ENCODE assay signal across 15 mouse cellular contexts in the genomic region with DNA sequence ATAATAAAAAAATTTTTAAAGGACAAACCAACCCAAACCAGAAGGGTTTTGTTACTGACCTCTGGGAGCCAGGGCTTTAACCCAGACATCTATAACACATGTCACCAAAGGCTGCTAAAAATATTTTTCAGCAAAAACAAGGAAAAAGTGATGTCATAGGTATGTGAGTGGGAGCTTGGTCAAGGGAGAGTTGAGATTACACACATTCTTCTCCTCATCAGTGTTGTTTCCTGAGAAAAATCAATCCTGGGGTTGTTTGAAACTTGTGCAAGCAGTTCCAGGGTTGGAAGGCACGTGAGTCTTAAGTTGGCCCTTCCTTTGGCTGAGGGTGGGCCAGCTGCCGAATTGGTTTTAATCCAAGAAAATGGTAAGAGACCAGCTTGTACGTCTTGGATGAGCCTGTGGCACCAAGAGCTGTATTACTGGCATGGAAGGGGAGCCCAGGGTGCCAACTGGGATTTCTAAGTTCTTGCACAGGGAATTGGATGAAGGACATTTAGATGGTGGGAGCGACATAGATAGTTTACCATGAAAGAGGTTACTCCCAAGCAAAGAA. TPM values are rescaled to one million over a fixed set of nuclear protein-coding genes. Genes with fewer than 3 reads are reported as not detected.
DNase-seq lines count a peak whose midpoint lies in the region; ATAC-seq and TF ChIP-seq lines count a peak whose summit lies in the region.
"Had no signal": no experiment of that assay in that cellular context is flagged by ENCODE, and none has a peak within 500 bp of the region (broad histone marks: within the 10 kb centered on the region; RNA-seq: fewer than 3 reads in every experiment).

No protein-coding gene starts in this region.

- ATAC-seq in intestine, embryonic 15.5 days = no peak
- ATAC-seq in intestine, postnatal 0 days = no peak
- peak; percentile 37; the same call in 1 of the 2 replicates for ATAC-seq in heart, embryonic 15.5 days (replicated peaks; ENCODE audit: insufficient number of reproducible peaks, insufficient read depth, low FRiP score, low read depth)
- ATAC-seq: hindbrain, embryonic 16.5 days; midbrain, embryonic 16.5 days had no signal

- TF ChIP-seq CTCF in intestine, postnatal 0 days (IDR thresholded peaks at IDR 0.05; ENCODE audit: low read depth) = no peak

- H3K4me2 ChIP-seq in intestine, embryonic 15.5 days (replicated peaks) = peak overlapping the region; percentile 33; the same call in 1 of the 2 replicates
- no peak overlapping the region for H3K4me2 ChIP-seq in intestine, postnatal 0 days (replicated peaks; ENCODE audit: low read depth)
- no peak overlapping the region for H3K4me2 ChIP-seq in heart, embryonic 15.5 days
- H3K4me2 ChIP-seq: forebrain, embryonic 12.5 days; neural tube, embryonic 15.5 days had no signal

- H3K27me3 ChIP-seq in intestine, embryonic 15.5 days (replicated peaks) = no peaks in the 10 kb centered on the region
- no peaks in the 10 kb centered on the region for H3K27me3 ChIP-seq in intestine, postnatal 0 days (replicated peaks; ENCODE audit: control insufficient read depth, insufficient read depth, low read length)
- H3K27me3 ChIP-seq in heart, embryonic 15.5 days = no peaks in the 10 kb centered on the region
- H3K27me3 ChIP-seq: forebrain, embryonic 12.5 days; neural tube, embryonic 15.5 days had no signal

- peaks cover 13% of the 10 kb centered on the region; the same call in 1 of the 2 replicates for H3K4me1 ChIP-seq in intestine, embryonic 15.5 days (replicated peaks)
- H3K4me1 ChIP-seq in intestine, postnatal 0 days (replicated peaks; ENCODE audit: control insufficient read depth, insufficient read depth, low read length) = no peaks in the 10 kb centered on the region; the same call in 1 of the 2 replicates
- H3K4me1 ChIP-seq in heart, embryonic 15.5 days (replicated peaks) = peaks cover 27% of the 10 kb centered on the region
- H3K4me1 ChIP-seq: forebrain, embryonic 12.5 days had no signal

- H3K36me3 ChIP-seq in intestine, embryonic 15.5 days = no peaks in the 10 kb centered on the region
- H3K36me3 ChIP-seq in intestine, postnatal 0 days (ENCODE audit: control insufficient read depth, insufficient read depth) = no peaks in the 10 kb centered on the region
- no peaks in the 10 kb centered on the region for H3K36me3 ChIP-seq in heart, embryonic 15.5 days
- H3K36me3 ChIP-seq: embryonic facial prominence, embryonic 10.5 days; forebrain, embryonic 12.5 days; neural tube, embryonic 15.5 days had no signal

- WGBS in intestine, embryonic 15.5 days = 69% methylated on average over 4 of the region's 4 CpGs
- 63% methylated on average over 4 of the region's 4 CpGs for WGBS in intestine, postnatal 0 days
- 49% methylated on average over 4 of the region's 4 CpGs for WGBS in heart, embryonic 15.5 days

- H3K27ac ChIP-seq in intestine, embryonic 15.5 days = no peak overlapping the region
- no peak overlapping the region for H3K27ac ChIP-seq in intestine, postnatal 0 days (ENCODE audit: low read depth, low read length)
- peak overlapping the region; percentile 53 for H3K27ac ChIP-seq in heart, embryonic 15.5 days
- H3K27ac ChIP-seq: embryonic facial prominence, embryonic 10.5 days; forebrain, embryonic 12.5 days; neural tube, embryonic 15.5 days had no signal

- no peak overlapping the region for H3K4me3 ChIP-seq in intestine, embryonic 15.5 days (replicated peaks)
- no peak overlapping the region for H3K4me3 ChIP-seq in intestine, postnatal 0 days (ENCODE audit: low read depth, low read length)
- no peak overlapping the region for H3K4me3 ChIP-seq in heart, embryonic 15.5 days
- H3K4me3 ChIP-seq: embryonic facial prominence, embryonic 10.5 days; forebrain, embryonic 12.5 days; neural tube, embryonic 15.5 days had no signal

- no peaks in the 10 kb centered on the region for H3K9me3 ChIP-seq in intestine, embryonic 15.5 days
- H3K9me3 ChIP-seq in intestine, postnatal 0 days (ENCODE audit: control insufficient read depth) = no peaks in the 10 kb centered on the region
- H3K9me3 ChIP-seq in heart, embryonic 15.5 days (replicated peaks) = no peaks in the 10 kb centered on the region
- H3K9me3 ChIP-seq: embryonic facial prominence, embryonic 10.5 days; forebrain, embryonic 12.5 days; neural tube, embryonic 15.5 days had no signal

- H3K9ac ChIP-seq in intestine, embryonic 15.5 days = no peak overlapping the region
- no peak overlapping the region for H3K9ac ChIP-seq in intestine, postnatal 0 days (ENCODE audit: low read depth, low read length)
- no peak overlapping the region for H3K9ac ChIP-seq in heart, embryonic 15.5 days
- H3K9ac ChIP-seq: forebrain, embryonic 12.5 days; neural tube, embryonic 15.5 days had no signal

- peak; percentile 65 for DNase-seq in Muller cell, postnatal 12 days (ENCODE audit: inconsistent ontology term)
- DNase-seq in lung, postnatal 10 days = peak; percentile 29
- no peak for DNase-seq in frontal cortex, postnatal 36 days (ENCODE audit: low spot score in 2 of 2)
- DNase-seq in layer of hippocampus, adult 9-11 months = no peak
- DNase-seq: cerebellum, adult 8-10 months; gastrocnemius, postnatal 36 days; kidney, postnatal 14 days had no signal

RNA-seq across cellular contexts. Expression of gene Gpr39, which starts 2.8 kb away (rescaled TPM):
- 6.3 and 7.2 TPM in 2 replicates for polyA plus RNA-seq in intestine, embryonic 15.5 days (2015; fragmentation: Nextera tagmentation; extraction: Ambion mirVana)
- 6.8 TPM in 2 replicates for polyA plus RNA-seq in intestine, postnatal 0 days (2015; fragmentation: Nextera tagmentation; extraction: Ambion mirVana)
- 0.69 and 1.6 TPM in 2 replicates for polyA plus RNA-seq in heart, embryonic 15.5 days (2015; fragmentation: Nextera tagmentation; extraction: Ambion mirVana)
- polyA plus RNA-seq: forebrain, embryonic 12.5 days had no signal

Comparison
In these comparisons a context has a peak if more than half of its experiments do, and no peak if none do; other contexts are left out.
1. DNase-seq: peak in Muller cell, postnatal 12 days (single experiment) and lung, postnatal 10 days (single experiment); none in frontal cortex, postnatal 36 days (0 of 2) and layer of hippocampus, adult 9-11 months (single experiment).